Mouse (Mus musculus) heart, embryonic 13.5 days (tissue): ENCODE data around the gene Odf3l2. TPM values are rescaled to one million over a fixed set of nuclear protein-coding genes. Genes with fewer than 3 reads are reported as not detected.
A peak's percentile ranks its signal among the peaks of the same experiment; 100 is the strongest.

Source experiments
- ATAC-seq: fragments of 200-750 bp; cut with Nextera tagmentation; 2 replicates; pipeline ENCODE4 v1.8.0; 2017; ENCODE audit warnings: moderate TSS enrichment; ENCODE audit not compliant: insufficient number of reproducible peaks, low FRiP score, low TSS enrichment; ENCODE audit errors: extremely low read depth
- H3K27ac ChIP-seq: fragments of 300-500 bp; sonication (generic); replicated peaks from 2 replicates; pipeline ENCODE4 v1.5.1; 2015; ENCODE audit warnings: moderate library complexity, mild to moderate bottlenecking, inconsistent platforms
- H3K27me3 ChIP-seq: fragments of 300-500 bp; sonication (generic); replicated peaks from 2 replicates; pipeline ENCODE4 v1.6.1; 2015; ENCODE audit warnings: mild to moderate bottlenecking, inconsistent platforms
- H3K36me3 ChIP-seq: fragments of 300-500 bp; sonication (generic); 2 replicates; pipeline ENCODE4 v1.6.1; 2015; ENCODE audit warnings: mild to moderate bottlenecking, inconsistent platforms
- H3K4me1 ChIP-seq: fragments of 300-500 bp; sonication (generic); 2 replicates; pipeline ENCODE4 v1.6.1; 2015; ENCODE audit warnings: inconsistent platforms
- H3K4me2 ChIP-seq: fragments of 300-500 bp; sonication (generic); 2 replicates; pipeline ENCODE4 v1.6.1; 2015; ENCODE audit warnings: inconsistent platforms, mild to moderate bottlenecking, moderate library complexity
- H3K4me3 ChIP-seq: fragments of 300-500 bp; sonication (generic); 2 replicates; pipeline ENCODE4 v1.5.1; 2015; ENCODE audit warnings: moderate library complexity, mild to moderate bottlenecking, inconsistent platforms
- H3K9ac ChIP-seq: fragments of 300-500 bp; sonication (generic); 2 replicates; pipeline ENCODE4 v1.6.1; 2015; ENCODE audit warnings: inconsistent platforms, mild to moderate bottlenecking, moderate library complexity
- H3K9me3 ChIP-seq: fragments of 300-500 bp; sonication (generic); 2 replicates; pipeline ENCODE4 v1.6.1; 2016; ENCODE audit warnings: inconsistent platforms
- WGBS: fragments of 180-500 bp; shearing (Covaris S2); methylation state at CpG from one replicate; pipeline ENCODE4 v1.1.7; 2015; ENCODE audit warnings: mixed read lengths; 5-methylcytosine and 5-hydroxymethylcytosine counted together
- polyA plus RNA-seq: library from polyadenylated mRNA; unstranded; fragments of >200 nt; fragmentation: Nextera tagmentation; extraction: Ambion mirVana; gene quantifications from 2 replicates; pipeline ENCODE4 v1.2.1, GENCODE M21; 2015

The Odf3l2 gene
- polyA plus RNA-seq, 1 experiment from 2014 or later, result not detected

DNA sequence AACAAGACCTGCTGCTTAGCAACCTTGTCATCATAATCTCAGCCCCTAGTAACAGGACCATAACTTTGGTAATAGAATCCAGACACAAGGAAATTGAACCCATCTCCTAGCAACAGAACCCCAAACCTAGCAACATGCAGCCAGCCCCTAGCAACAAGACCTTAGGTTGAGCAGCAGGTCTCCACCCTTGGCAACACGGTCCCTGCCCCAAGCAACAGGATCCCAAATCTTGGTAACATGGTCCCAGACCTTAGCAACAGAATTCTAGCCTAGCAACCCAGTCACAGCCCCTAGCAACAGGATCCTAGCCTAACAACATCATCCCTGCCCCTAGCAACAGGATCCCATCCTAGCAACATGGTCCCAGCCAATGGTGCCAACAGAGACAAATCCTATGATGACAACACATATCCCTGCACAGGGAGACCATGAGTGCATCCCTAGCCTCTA is 9.4 kb upstream of the Odf3l2 start:
- WGBS, result 36% methylated on average over 1 of the region's 1 CpGs
- no peak for ATAC-seq
- Histone ChIP-seq H3K4me1 (no peaks in the 10 kb centered on the region), H3K9ac (no peak overlapping the region), H3K27me3 (peaks cover 48% of the 10 kb centered on the region), H3K4me2 (no peak overlapping the region), H3K9me3 (no peaks in the 10 kb centered on the region), H3K27ac (no peak overlapping the region), H3K4me3 (no peak overlapping the region), H3K36me3 (no peaks in the 10 kb centered on the region)

- Histone ChIP-seq H3K36me3 (no peaks in the 10 kb centered on the region), H3K9me3 (no peaks in the 10 kb centered on the region), H3K4me2 (no peak overlapping the region), H3K27ac (no peak overlapping the region), H3K9ac (no peak overlapping the region), H3K4me1 (no peaks in the 10 kb centered on the region), H3K4me3 (no peak overlapping the region), H3K27me3 (peaks cover 48% of the 10 kb centered on the region)
- no peak for ATAC-seq
- 77% methylated on average over 7 of the region's 7 CpGs for WGBS
These were observed 7.3 kb upstream of the Odf3l2 start for GRCm38 (mm10) chr10:79652789-79653188.

GRCm38 (mm10) chr10:79649070-79649751 is 3.7 kb upstream of the Odf3l2 start:
- ATAC-seq, result no peak
- H3K27me3 ChIP-seq, result peaks cover 30% of the 10 kb centered on the region
- H3K27ac ChIP-seq, result no peak overlapping the region
- no peak overlapping the region for H3K4me3 ChIP-seq
- H3K9ac ChIP-seq, result no peak overlapping the region
- no peaks in the 10 kb centered on the region for H3K4me1 ChIP-seq
- H3K4me2 ChIP-seq, result no peak overlapping the region
- no peaks in the 10 kb centered on the region for H3K36me3 ChIP-seq
- H3K9me3 ChIP-seq, result no peaks in the 10 kb centered on the region
- 21% methylated on average over 7 of the region's 7 CpGs for WGBS

DNA sequence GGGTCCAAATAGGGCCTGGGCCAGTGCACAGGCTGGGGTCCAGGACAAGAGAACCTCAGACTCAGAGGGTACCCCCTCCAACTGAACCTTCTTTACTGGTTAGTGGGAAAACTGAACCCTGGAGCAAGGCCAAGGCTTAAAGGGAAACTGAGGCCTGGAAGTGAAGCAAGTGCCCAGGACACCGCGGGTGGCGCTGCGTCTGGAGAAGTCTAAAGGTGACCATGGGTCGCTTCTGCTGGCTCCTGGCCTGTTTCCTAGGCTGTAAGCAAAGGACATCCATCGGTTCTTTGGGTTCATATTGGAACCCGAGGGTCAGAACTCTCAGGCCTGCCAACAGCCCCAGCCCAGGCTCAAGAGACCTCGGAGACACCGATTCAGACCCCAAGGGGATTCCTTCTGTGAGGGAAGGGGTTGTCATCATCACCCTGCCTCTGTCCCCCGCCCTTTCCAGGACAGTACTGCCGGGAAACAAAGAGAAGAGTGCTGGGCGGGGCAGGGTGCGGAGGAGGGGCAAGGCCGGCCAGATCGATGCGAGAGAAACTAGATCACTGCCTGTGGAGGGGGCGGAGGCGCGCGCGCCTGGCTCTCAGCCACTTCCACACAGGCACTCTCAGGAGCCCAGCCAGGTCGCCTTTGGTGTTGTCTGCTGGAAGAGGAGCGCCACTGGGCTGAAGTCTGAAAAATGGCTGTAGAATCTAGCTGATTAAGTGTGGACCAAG is 6.9 kb downstream of the Odf3l2 start:
- H3K36me3 ChIP-seq, result no peaks in the 10 kb centered on the region
- H3K4me2 ChIP-seq, result peak overlapping the region; percentile 96
- 6% methylated on average over 23 of the region's 23 CpGs for WGBS
- peaks cover 55% of the 10 kb centered on the region for H3K27me3 ChIP-seq
- peak overlapping the region; percentile 75 for H3K4me3 ChIP-seq
- no peaks in the 10 kb centered on the region for H3K9me3 ChIP-seq
- H3K4me1 ChIP-seq, result peaks cover 23% of the 10 kb centered on the region
- no peak for ATAC-seq
- peak overlapping the region; percentile 84 for H3K9ac ChIP-seq
- H3K27ac ChIP-seq, result no peak overlapping the region

DNA sequence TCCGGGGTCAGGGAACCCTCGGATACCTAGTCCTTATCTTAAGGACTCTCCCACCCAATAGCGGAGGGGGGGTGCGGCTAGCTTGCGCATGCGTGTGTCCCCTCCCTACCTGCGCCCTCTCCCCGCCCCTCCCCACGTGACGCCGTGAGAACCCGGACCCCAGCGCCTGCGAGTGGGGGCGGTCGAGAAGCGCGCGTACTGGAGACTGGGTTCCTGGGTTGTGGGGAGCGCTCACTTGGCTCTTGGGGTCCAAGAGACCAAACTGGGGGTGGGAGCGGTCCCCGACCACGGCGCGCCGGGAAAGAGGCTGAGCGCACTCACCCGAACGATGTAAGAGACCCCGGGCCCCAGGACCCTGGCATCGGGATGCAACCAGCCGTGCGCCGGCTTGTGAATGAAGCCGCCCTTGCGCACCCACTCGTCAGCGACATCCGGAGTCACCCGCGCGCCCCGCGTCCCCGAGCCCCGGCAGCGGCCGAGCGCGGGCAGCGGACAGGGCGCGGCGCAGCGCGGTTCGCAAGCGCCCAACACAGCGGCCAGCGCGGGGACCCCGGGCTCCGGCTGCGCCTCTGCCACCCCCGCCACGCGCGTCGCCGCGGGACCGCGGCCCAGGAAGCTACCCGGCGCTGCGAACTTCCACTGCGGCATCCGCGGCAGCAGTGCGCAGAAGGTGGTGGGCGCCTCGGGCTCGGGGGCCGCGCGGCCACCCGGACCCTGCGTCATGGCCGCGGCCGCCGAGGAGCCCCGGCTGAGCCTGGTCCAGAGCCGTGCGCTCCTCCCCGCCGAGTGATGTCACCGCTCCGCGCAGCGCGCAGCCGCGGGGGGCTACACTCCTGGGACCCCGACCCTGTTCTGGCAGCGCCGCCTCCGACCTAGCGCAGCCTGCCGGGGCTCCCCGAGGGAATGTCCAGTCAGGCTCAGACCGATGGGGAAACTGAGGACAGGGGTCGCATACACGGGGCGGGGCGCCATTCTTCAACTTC is 8.1 kb downstream of the Odf3l2 start, which contains the start of gene Shc2:
TSS of gene Shc2 (minus strand) at position 791 of the 983 bp plus-strand sequence.
- H3K9ac ChIP-seq, result peak within 1 kb of the TSS; percentile 84
- peaks cover 58% of the 10 kb centered on the region for H3K27me3 ChIP-seq
- H3K4me1 ChIP-seq, result peaks cover 23% of the 10 kb centered on the region
- under 1% methylated on average over 110 of the region's 116 CpGs for WGBS
- H3K27ac ChIP-seq, result 0 out of 2 replicates have a peak within 1 kb of the TSS, but pooled peaks have one; percentile 5
- peak within 1 kb of the TSS; percentile 96 for H3K4me2 ChIP-seq
- H3K9me3 ChIP-seq, result no peaks in the 10 kb centered on the region
- peak within 1 kb of the TSS; percentile 75 for H3K4me3 ChIP-seq
- H3K36me3 ChIP-seq, result no peaks in the 10 kb centered on the region
- no peak for ATAC-seq

- H3K36me3 ChIP-seq, result no peaks in the 10 kb centered on the region
- H3K4me1 ChIP-seq, result peaks cover 23% of the 10 kb centered on the region
- WGBS, result 81% methylated on average over 8 of the region's 8 CpGs
- no peaks in the 10 kb centered on the region for H3K9me3 ChIP-seq
- H3K27ac ChIP-seq, result no peak overlapping the region
- H3K4me3 ChIP-seq, result no peak overlapping the region
- peak overlapping the region; percentile 96; the same call in 1 of the 2 replicates for H3K4me2 ChIP-seq
- no peak for ATAC-seq
- peaks cover 59% of the 10 kb centered on the region for H3K27me3 ChIP-seq
- H3K9ac ChIP-seq, result no peak overlapping the region
These were observed 9.3 kb downstream of the Odf3l2 start for GRCm38 (mm10) chr10:79636287-79636686.

DNA sequence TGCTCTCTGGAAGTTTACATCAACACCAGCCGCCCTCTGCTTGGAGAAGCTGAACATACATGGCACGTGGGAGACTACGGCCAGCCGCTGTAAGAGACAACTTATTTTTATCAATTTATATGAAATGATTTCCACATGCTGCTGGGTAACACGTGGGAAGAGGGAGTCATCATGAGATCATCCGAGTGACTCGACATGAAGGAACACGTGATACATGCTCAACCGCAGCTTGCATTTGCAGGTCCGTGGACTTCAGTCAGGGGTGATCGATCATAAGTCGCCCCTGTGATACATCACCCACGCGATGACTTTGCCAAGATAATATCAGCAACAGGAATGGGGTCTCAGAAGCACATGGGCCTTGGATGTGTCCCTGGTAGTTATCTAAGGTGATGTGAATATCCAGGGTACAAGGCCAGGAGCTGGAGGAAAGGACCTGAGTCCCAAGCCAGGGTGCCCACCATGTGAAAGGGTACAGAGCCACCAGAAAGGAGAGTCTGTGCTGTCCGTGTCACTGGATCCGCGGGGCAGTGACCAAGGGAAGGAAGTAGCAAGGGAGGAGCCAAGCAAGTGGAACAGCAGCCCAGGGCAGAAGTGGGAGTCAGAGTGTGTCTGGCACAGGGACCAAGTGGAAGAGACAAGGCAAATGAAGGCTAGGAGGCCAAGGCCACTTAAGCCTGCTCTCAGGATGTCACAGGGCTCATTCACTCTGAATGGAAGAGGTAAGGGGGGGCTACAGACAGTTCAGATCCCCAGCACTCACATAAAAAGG is 12.3 kb downstream of the Odf3l2 start:
- H3K9ac ChIP-seq, result no peak overlapping the region
- H3K9me3 ChIP-seq, result no peaks in the 10 kb centered on the region
- H3K27ac ChIP-seq, result no peak overlapping the region
- ATAC-seq, result no peak
- H3K4me3 ChIP-seq, result no peak overlapping the region
- no peak overlapping the region for H3K4me2 ChIP-seq
- H3K4me1 ChIP-seq, result peaks cover 13% of the 10 kb centered on the region
- H3K36me3 ChIP-seq, result no peaks in the 10 kb centered on the region
- WGBS, result 73% methylated on average over 17 of the region's 17 CpGs
- H3K27me3 ChIP-seq, result peaks cover 33% of the 10 kb centered on the region

DNA sequence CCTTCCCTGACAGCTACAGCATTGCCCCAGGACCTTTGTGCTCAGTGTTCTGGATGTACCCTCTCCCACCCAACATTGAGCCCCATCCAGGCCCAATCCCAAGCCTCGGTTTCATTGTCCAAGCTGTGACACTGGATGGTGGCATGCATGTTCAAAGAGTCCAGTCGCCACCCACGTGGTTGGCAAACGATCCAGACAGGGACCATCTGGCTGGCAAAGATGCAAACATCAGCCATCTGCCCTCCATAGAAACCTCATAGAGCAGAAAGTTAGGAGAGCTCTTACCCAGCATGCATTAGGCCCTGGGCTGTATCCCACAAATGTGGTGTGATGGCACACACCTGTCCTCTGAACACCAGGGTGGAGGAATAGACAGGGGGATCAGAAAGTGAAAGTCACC is 14.1 kb downstream of the Odf3l2 start:
- H3K36me3 ChIP-seq, result no peaks in the 10 kb centered on the region
- no peak for ATAC-seq
- H3K4me3 ChIP-seq, result no peak overlapping the region
- 85% methylated on average over 4 of the region's 4 CpGs for WGBS
- H3K9ac ChIP-seq, result no peak overlapping the region
- H3K4me2 ChIP-seq, result no peak overlapping the region
- no peaks in the 10 kb centered on the region for H3K9me3 ChIP-seq
- peaks cover 15% of the 10 kb centered on the region for H3K27me3 ChIP-seq
- no peaks in the 10 kb centered on the region for H3K4me1 ChIP-seq
- H3K27ac ChIP-seq, result no peak overlapping the region

GRCm38 (mm10) chr10:79628377-79628776 is 17.2 kb downstream of the Odf3l2 start:
- Histone ChIP-seq H3K4me2 (no peak overlapping the region), H3K4me1 (no peaks in the 10 kb centered on the region), H3K27me3 (peaks cover 9% of the 10 kb centered on the region; the same call in 1 of the 2 replicates), H3K4me3 (no peak overlapping the region), H3K27ac (no peak overlapping the region), H3K36me3 (no peaks in the 10 kb centered on the region), H3K9me3 (no peaks in the 10 kb centered on the region), H3K9ac (no peak overlapping the region)
- WGBS, result 80% methylated on average over 5 of the region's 5 CpGs
- no peak for ATAC-seq

GRCm38 (mm10) chr10:79626156-79626555 is 19.4 kb downstream of the Odf3l2 start:
- Histone ChIP-seq H3K27me3 (peaks cover 14% of the 10 kb centered on the region; the same call in 1 of the 2 replicates), H3K4me2 (no peak overlapping the region), H3K9ac (no peak overlapping the region), H3K36me3 (no peaks in the 10 kb centered on the region), H3K4me1 (no peaks in the 10 kb centered on the region), H3K4me3 (no peak overlapping the region), H3K27ac (no peak overlapping the region), H3K9me3 (no peaks in the 10 kb centered on the region)
- 72% methylated on average over 10 of the region's 10 CpGs for WGBS
- no peak for ATAC-seq
